8 mouse cellular contexts compared by ENCODE assay signal in the genomic region with DNA sequence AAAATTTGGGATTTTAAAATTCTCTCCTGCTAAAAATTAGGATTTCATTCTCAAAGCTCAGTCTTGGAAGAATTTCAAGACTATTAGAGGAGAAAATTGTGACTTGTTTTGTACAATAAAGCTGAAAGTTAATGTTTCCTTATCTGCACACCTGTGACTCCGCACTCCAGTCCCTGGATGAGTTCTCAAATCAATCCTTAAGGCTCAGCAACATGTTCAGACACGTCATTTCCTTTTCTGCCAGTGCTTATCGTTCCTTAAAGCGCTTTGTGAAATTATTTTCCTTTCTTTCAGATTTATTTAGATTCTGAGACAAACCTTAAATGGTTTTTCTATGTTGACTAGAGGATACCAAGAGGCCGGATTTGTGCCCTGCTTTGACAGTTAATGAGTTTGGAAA. TPM values are rescaled to one million over a fixed set of nuclear protein-coding genes. Genes with fewer than 3 reads are reported as not detected.
DNase-seq lines count a peak whose midpoint lies in the region; ATAC-seq and TF ChIP-seq lines count a peak whose summit lies in the region.

No protein-coding gene starts in this region.

- no peak overlapping the region for H3K27ac ChIP-seq in left cerebral cortex, adult 2 months
- no peak overlapping the region; the same call in 1 of the 2 replicates for H3K27ac ChIP-seq in embryonic facial prominence, embryonic 15.5 days (replicated peaks)
- no peak overlapping the region for H3K27ac ChIP-seq in intestine, postnatal 0 days (ENCODE audit: low read depth, low read length)
- H3K27ac ChIP-seq in neural tube, embryonic 12.5 days = no peak overlapping the region

- ATAC-seq in embryonic facial prominence, embryonic 15.5 days (ENCODE audit: insufficient number of reproducible peaks, low FRiP score, low TSS enrichment, low read depth) = no peak
- ATAC-seq in intestine, postnatal 0 days = no peak
- no peak for ATAC-seq in neural tube, embryonic 12.5 days (ENCODE audit: low FRiP score, low read depth)

- 27% methylated on average over 5 of the region's 5 CpGs for WGBS in embryonic facial prominence, embryonic 15.5 days
- WGBS in intestine, postnatal 0 days = 15% methylated on average over 5 of the region's 5 CpGs
- WGBS in neural tube, embryonic 12.5 days = 42% methylated on average over 5 of the region's 5 CpGs

- no peaks in the 10 kb centered on the region for H3K36me3 ChIP-seq in embryonic facial prominence, embryonic 15.5 days
- no peaks in the 10 kb centered on the region for H3K36me3 ChIP-seq in intestine, postnatal 0 days (ENCODE audit: control insufficient read depth, insufficient read depth)
- no peaks in the 10 kb centered on the region for H3K36me3 ChIP-seq in neural tube, embryonic 12.5 days

- peak overlapping the region; percentile 82 for H3K4me3 ChIP-seq in left cerebral cortex, adult 2 months
- H3K4me3 ChIP-seq in embryonic facial prominence, embryonic 15.5 days (replicated peaks) = peak overlapping the region; percentile 74
- H3K4me3 ChIP-seq in intestine, postnatal 0 days (ENCODE audit: low read depth, low read length) = peak overlapping the region; percentile 81
- peak overlapping the region; percentile 76 for H3K4me3 ChIP-seq in neural tube, embryonic 12.5 days

- TF ChIP-seq CTCF in left cerebral cortex, adult 2 months (IDR thresholded peaks at IDR 0.05) = no peak
- no peak for TF ChIP-seq CTCF in intestine, postnatal 0 days (IDR thresholded peaks at IDR 0.05; ENCODE audit: low read depth)

- H3K4me1 ChIP-seq in embryonic facial prominence, embryonic 15.5 days = peaks cover 18% of the 10 kb centered on the region
- H3K4me1 ChIP-seq in intestine, postnatal 0 days (replicated peaks; ENCODE audit: control insufficient read depth, insufficient read depth, low read length) = no peaks in the 10 kb centered on the region; the same call in 1 of the 2 replicates
- peaks cover 18% of the 10 kb centered on the region for H3K4me1 ChIP-seq in neural tube, embryonic 12.5 days

- intact Hi-C loops in left cerebral cortex, adult 2 months (cut with DNase I) = no loop called here
- intact Hi-C loops in left cerebral cortex, postnatal 4 days (cut with DNase I) = loop anchor here (10.0 kb wide), 1 partner anchor 128 kb away; a partner anchor contains a TSS

- no peaks in the 10 kb centered on the region for H3K27me3 ChIP-seq in embryonic facial prominence, embryonic 15.5 days
- H3K27me3 ChIP-seq in intestine, postnatal 0 days (replicated peaks; ENCODE audit: control insufficient read depth, insufficient read depth, low read length) = no peaks in the 10 kb centered on the region
- H3K27me3 ChIP-seq in neural tube, embryonic 12.5 days (replicated peaks) = no peaks in the 10 kb centered on the region

- no peak for DNase-seq in left cerebral cortex, adult 2 months (ENCODE audit: extremely low spot score in 1 of 2, low spot score in 2 of 2)
- no peak for DNase-seq in left cerebral cortex, postnatal 4 days
- DNase-seq in layer of hippocampus, postnatal 36 days = no peak
- DNase-seq in thymus, postnatal 0 days (ENCODE audit: low spot score) = no peak
- DNase-seq in B cell, adult 2 months = no peak

- H3K9me3 ChIP-seq in embryonic facial prominence, embryonic 15.5 days (replicated peaks) = no peaks in the 10 kb centered on the region
- no peaks in the 10 kb centered on the region for H3K9me3 ChIP-seq in intestine, postnatal 0 days (ENCODE audit: control insufficient read depth)
- H3K9me3 ChIP-seq in neural tube, embryonic 12.5 days = no peaks in the 10 kb centered on the region

- H3K4me2 ChIP-seq in embryonic facial prominence, embryonic 15.5 days (replicated peaks) = peak overlapping the region; percentile 66
- H3K4me2 ChIP-seq in intestine, postnatal 0 days (replicated peaks; ENCODE audit: low read depth) = peak overlapping the region; percentile 96
- H3K4me2 ChIP-seq in neural tube, embryonic 12.5 days (replicated peaks) = peak overlapping the region; percentile 93

- H3K9ac ChIP-seq in embryonic facial prominence, embryonic 15.5 days = no peak overlapping the region; the same call in 1 of the 2 replicates
- 0 out of 2 replicates have a peak overlapping the region, but pooled peaks have one; percentile 58 for H3K9ac ChIP-seq in intestine, postnatal 0 days (ENCODE audit: low read depth, low read length)
- 0 out of 2 replicates have a peak overlapping the region, but pooled peaks have one; percentile 79 for H3K9ac ChIP-seq in neural tube, embryonic 12.5 days

RNA-seq across cellular contexts. Expression of a gene that starts 0.5 kb away (rescaled TPM):
- total RNA-seq in left cerebral cortex, adult 2 months (2021) = 10 to 100 TPM; 10.2 to 10.7 TPM
- 10 to 100 TPM; 16.8 to 20.0 TPM for total RNA-seq in left cerebral cortex, postnatal 4 days (2021)
- 2.4 and 2.5 TPM in 2 replicates for polyA plus RNA-seq in embryonic facial prominence, embryonic 15.5 days (2015; fragmentation: Nextera tagmentation; extraction: Ambion mirVana)
- 1.7 and 1.9 TPM in 2 replicates for polyA plus RNA-seq in intestine, postnatal 0 days (2015; fragmentation: Nextera tagmentation; extraction: Ambion mirVana)
- polyA plus RNA-seq in neural tube, embryonic 12.5 days (2016; fragmentation: Nextera tagmentation; extraction: Ambion mirVana) = 3.1 and 3.3 TPM in 2 replicates
- total RNA-seq in layer of hippocampus, postnatal 36 days (2021) = 1 to 10 TPM; 9.6 to 10.0 TPM
- 3.5 and 3.8 TPM in 2 replicates for polyA plus RNA-seq in thymus, postnatal 0 days (2015; fragmentation: Nextera tagmentation; extraction: Ambion mirVana)

RNA-seq across cellular contexts. Expression of a gene that starts 9.9 kb away (rescaled TPM):
- 10 to 100 TPM; 20.2 to 23.6 TPM for total RNA-seq in left cerebral cortex, adult 2 months (2021)
- 10 to 100 TPM; 13.0 to 13.6 TPM for total RNA-seq in left cerebral cortex, postnatal 4 days (2021)
- 23.1 and 23.3 TPM in 2 replicates for polyA plus RNA-seq in embryonic facial prominence, embryonic 15.5 days (2015; fragmentation: Nextera tagmentation; extraction: Ambion mirVana)
- 2.8 and 3.4 TPM in 2 replicates for polyA plus RNA-seq in intestine, postnatal 0 days (2015; fragmentation: Nextera tagmentation; extraction: Ambion mirVana)
- polyA plus RNA-seq in neural tube, embryonic 12.5 days (2016; fragmentation: Nextera tagmentation; extraction: Ambion mirVana) = 11.7 and 12.5 TPM in 2 replicates
- 10 to 100 TPM; 31.8 to 34.1 TPM for total RNA-seq in layer of hippocampus, postnatal 36 days (2021)
- 0.80 and 1.1 TPM in 2 replicates for polyA plus RNA-seq in thymus, postnatal 0 days (2015; fragmentation: Nextera tagmentation; extraction: Ambion mirVana)
